16 mouse cellular contexts compared by ENCODE assay signal in the genomic region with DNA sequence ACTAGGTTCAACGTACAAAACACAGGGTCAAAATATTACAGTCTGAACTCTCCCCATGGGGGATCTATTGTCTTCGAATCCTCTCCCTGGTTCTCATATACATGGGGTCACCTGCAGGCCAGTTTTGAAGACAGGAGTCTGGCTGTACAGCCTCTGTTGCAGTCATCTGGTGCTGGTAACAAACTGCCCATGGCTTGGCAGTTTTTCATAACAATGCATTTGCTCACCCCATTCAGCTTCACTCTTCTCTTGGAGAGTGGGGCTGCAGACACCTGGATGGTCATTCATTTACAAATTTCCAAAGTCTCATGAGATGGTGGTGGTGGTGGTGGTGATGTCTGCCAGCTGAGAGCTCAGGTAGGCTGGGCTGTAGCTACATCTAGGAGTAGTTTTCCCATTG.
"Had no signal": no experiment of that assay in that cellular context is flagged by ENCODE, and none has a peak within 500 bp of the region (broad histone marks: within the 10 kb centered on the region; RNA-seq: fewer than 3 reads in every experiment).

No protein-coding gene starts in this region.

- H3K36me3 ChIP-seq: midbrain, embryonic 10.5 days; midbrain, embryonic 12.5 days; neural tube, embryonic 13.5 days; neural tube, embryonic 15.5 days had no signal

- H3K4me2 ChIP-seq: lung, embryonic 14.5 days; midbrain, embryonic 12.5 days; neural tube, embryonic 13.5 days; neural tube, embryonic 15.5 days had no signal

- H3K4me1 ChIP-seq: midbrain, embryonic 10.5 days; midbrain, embryonic 12.5 days; neural tube, embryonic 13.5 days; neural tube, embryonic 15.5 days had no signal

- H3K27ac ChIP-seq: midbrain, embryonic 10.5 days; midbrain, embryonic 12.5 days; neural tube, embryonic 13.5 days; neural tube, embryonic 15.5 days had no signal

- H3K27me3 ChIP-seq: midbrain, embryonic 12.5 days; neural tube, embryonic 13.5 days; neural tube, embryonic 15.5 days had no signal

- H3K9ac ChIP-seq: lung, embryonic 14.5 days; midbrain, embryonic 12.5 days; neural tube, embryonic 13.5 days; neural tube, embryonic 15.5 days had no signal

- ATAC-seq: midbrain, embryonic 16.5 days had no signal

- H3K9me3 ChIP-seq: midbrain, embryonic 10.5 days; neural tube, embryonic 13.5 days; neural tube, embryonic 15.5 days had no signal

- DNase-seq: lung, adult 18-20 months; lung, embryonic 14.5 days; lung, postnatal 10 days; lung, postnatal 4 days; midbrain, embryonic 14.5 days; retina, postnatal 1 day; right cerebral cortex, adult 18-20 months; thymus, adult 2 months; thymus, postnatal 14 days; thymus, postnatal 36 days had no signal

- H3K4me3 ChIP-seq: midbrain, embryonic 10.5 days; midbrain, embryonic 12.5 days; myocyte; neural tube, embryonic 13.5 days; neural tube, embryonic 15.5 days had no signal
